Mouse (Mus musculus) embryonic facial prominence, embryonic 14.5 days (tissue): Measurements from ENCODE around the gene Hnrnpdl. TPM values are rescaled to one million over a fixed set of nuclear protein-coding genes. Genes with fewer than 3 reads are reported as not detected.
A peak's percentile ranks its signal among the peaks of the same experiment; 100 is the strongest.

Experiments
- ATAC-seq: fragments of 200-750 bp; cut with Nextera tagmentation; 2 replicates; pipeline ENCODE4 v1.8.0; 2017; ENCODE audit warnings: low read depth, moderate number of reproducible peaks, moderate TSS enrichment
- DNase-seq: peaks from one replicate; pipeline ENCODE4 v3.0.0-alpha.2; 2015; ENCODE audit warnings: low spot score
- H3K27ac ChIP-seq: fragments of 300-500 bp; sonication (generic); replicated peaks from 2 replicates; pipeline ENCODE4 v1.5.1; 2014; ENCODE audit warnings: low read depth, mild to moderate bottlenecking, low read length, moderate library complexity
- H3K27me3 ChIP-seq: fragments of 300-500 bp; sonication (generic); replicated peaks from 2 replicates; pipeline ENCODE4 v1.6.1; 2014; ENCODE audit warnings: low read length; ENCODE audit not compliant: control insufficient read depth, insufficient read depth
- H3K36me3 ChIP-seq: fragments of 300-500 bp; sonication (generic); 2 replicates; pipeline ENCODE4 v1.6.1; 2014; ENCODE audit warnings: low read length, mixed read lengths; ENCODE audit not compliant: control insufficient read depth, insufficient read depth
- H3K4me1 ChIP-seq: fragments of 300-500 bp; sonication (generic); 2 replicates; pipeline ENCODE4 v1.6.1; 2014; ENCODE audit warnings: antibody characterized with exemption, low read length; ENCODE audit not compliant: control insufficient read depth, insufficient read depth
- H3K4me2 ChIP-seq: fragments of 300-500 bp; sonication (generic); 2 replicates; pipeline ENCODE4 v1.6.1; 2014; ENCODE audit warnings: low read depth, mild to moderate bottlenecking, low read length, moderate library complexity, mixed read lengths
- H3K4me3 ChIP-seq: fragments of 300-500 bp; sonication (generic); 2 replicates; pipeline ENCODE4 v1.5.1; 2014; ENCODE audit warnings: low read depth, mild to moderate bottlenecking, low read length
- H3K9ac ChIP-seq: fragments of 300-500 bp; sonication (generic); 2 replicates; pipeline ENCODE4 v1.6.1; 2014; ENCODE audit warnings: low read depth, mild to moderate bottlenecking, low read length, moderate library complexity, mixed read lengths
- H3K9me3 ChIP-seq: fragments of 300-500 bp; sonication (generic); 2 replicates; pipeline ENCODE4 v1.6.1; 2016; ENCODE audit warnings: low read length; ENCODE audit not compliant: control insufficient read depth
- WGBS: fragments of 180-500 bp; shearing (Covaris S2); extraction: QIAGEN DNeasy Blood & Tissue Kit; methylation state at CpG from one replicate; pipeline ENCODE4 v1.1.7; 2014; 5-methylcytosine and 5-hydroxymethylcytosine counted together
- polyA plus RNA-seq: library from polyadenylated mRNA; unstranded; fragments of >200 nt; fragmentation: Nextera tagmentation; extraction: Ambion mirVana; gene quantifications from 2 replicates; pipeline ENCODE4 v1.2.1, GENCODE M21; 2014

Hnrnpdl gene
- polyA plus RNA-seq, result 148 and 178 TPM in 2 replicates

DNA sequence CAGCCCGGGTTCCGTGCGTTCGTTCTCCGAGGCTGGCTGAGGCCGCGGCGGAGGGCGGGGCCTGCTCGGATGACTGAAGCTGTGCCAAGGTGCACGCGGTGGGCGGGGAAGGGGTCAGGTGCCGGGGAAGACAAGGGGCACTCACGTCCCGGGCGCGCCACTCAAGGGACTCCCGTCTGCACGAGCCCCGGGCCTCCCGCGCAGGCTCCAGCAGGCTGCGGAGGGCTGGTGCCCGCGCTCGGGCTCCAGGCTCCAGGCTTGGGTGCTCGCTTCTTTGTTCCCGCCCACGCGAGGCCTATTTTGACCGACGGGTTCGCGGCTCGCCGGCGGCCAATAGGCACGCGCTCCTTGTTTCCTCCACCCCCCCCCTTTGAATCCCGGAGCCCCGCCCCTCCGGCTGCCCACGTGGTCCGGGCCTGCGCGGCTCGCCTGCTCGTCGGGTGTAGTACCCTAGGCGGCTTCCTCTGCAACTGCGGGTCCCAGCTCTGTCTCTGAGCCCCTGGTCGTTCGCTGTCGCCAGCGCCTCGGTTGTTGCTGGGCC lies at the start of gene Hnrnpdl, which contains the start of gene Enoph1:
Hnrnpdl (minus strand) TSS at position 63 of the 541 bp plus-strand sequence.
Enoph1 (plus strand) TSS at position 384 of the 541 bp plus-strand sequence.
- H3K4me3 ChIP-seq, result peak within 1 kb of the TSS; percentile 99
- ATAC-seq (peak; percentile 88), DNase-seq (peak; percentile 98)
- peak within 1 kb of the TSS; percentile 99 for H3K27ac ChIP-seq
- H3K36me3 ChIP-seq, result peaks cover 28% of the 10 kb centered on the region
- peaks cover 14% of the 10 kb centered on the region; the same call in 1 of the 2 replicates for H3K4me1 ChIP-seq
- peak within 1 kb of the TSS; percentile 97 for H3K4me2 ChIP-seq
- H3K9me3 ChIP-seq, result no peaks in the 10 kb centered on the region
- H3K27me3 ChIP-seq, result no peaks in the 10 kb centered on the region
- peak within 1 kb of the TSS; percentile 99 for H3K9ac ChIP-seq
- 0% methylated on average over 29 of the region's 57 CpGs for WGBS

DNA sequence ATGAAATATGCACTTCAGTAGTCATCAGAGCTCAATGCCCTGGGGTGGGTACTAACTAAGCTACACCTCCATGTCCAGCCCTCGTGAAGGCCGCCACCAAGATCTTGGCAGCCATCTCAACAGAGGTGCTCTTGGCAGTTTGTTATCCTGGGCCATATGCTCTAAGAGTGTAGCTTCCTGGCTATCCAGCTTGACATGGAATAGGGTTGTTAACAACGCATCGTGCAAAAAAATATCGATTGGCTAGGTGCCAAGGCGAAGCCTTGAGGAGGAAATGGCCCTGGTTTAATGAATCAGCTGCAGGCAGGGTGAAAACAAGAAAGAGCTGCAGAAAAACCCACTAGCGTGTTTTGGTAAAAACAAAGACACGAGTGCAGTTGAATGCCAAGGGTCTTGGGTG lies 45.6 kb upstream of the Hnrnpdl start:
- peaks cover 8% of the 10 kb centered on the region; the same call in 1 of the 2 replicates for H3K4me1 ChIP-seq
- no peak overlapping the region for H3K4me3 ChIP-seq
- no peaks in the 10 kb centered on the region for H3K27me3 ChIP-seq
- H3K9ac ChIP-seq, result no peak overlapping the region
- H3K9me3 ChIP-seq, result no peaks in the 10 kb centered on the region
- peak; percentile 34; the same call in 1 of the 2 replicates for ATAC-seq
- 52% methylated on average over 8 of the region's 8 CpGs for WGBS
- no peak overlapping the region for H3K4me2 ChIP-seq
- no peak for DNase-seq
- H3K27ac ChIP-seq, result no peak overlapping the region
- H3K36me3 ChIP-seq, result no peaks in the 10 kb centered on the region

DNA sequence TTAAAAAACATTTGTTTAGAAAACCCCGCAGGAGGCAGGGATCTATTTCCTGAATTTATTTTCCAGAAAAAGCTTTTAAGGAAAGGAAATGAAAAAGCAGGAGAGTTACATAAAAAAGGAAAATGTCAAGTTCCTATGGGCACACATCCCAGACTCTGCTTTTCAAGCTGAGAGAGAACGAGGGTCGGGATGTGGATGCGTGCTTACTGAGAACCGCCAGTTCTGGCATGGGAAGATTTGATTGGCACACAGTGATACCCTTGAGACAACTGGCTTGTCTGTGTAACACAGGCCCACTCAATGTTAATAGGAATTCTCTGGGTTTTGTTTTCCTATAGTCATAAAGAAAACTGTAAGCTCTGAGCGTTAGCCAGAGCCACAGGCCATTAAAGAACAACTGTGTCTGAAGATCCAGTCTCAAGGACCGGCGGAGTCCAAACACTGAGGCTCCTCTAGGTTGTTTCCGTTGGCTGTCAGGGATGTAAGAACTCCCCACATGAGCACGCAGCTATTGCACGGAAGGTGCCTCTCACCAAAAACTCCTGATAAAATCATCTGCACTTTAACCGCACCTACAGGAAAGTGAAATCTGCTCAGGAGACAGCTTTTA lies 44.6 kb upstream of the Hnrnpdl start:
- 47% methylated on average over 12 of the region's 12 CpGs for WGBS
- ATAC-seq (peak; percentile 53; the same call in 1 of the 2 replicates), DNase-seq (peak; percentile 79)
- peaks cover 9% of the 10 kb centered on the region for H3K4me1 ChIP-seq
- no peak overlapping the region; the same call in 1 of the 2 replicates for H3K4me2 ChIP-seq
- H3K9me3 ChIP-seq, result no peaks in the 10 kb centered on the region
- H3K27ac ChIP-seq, result no peak overlapping the region
- no peaks in the 10 kb centered on the region for H3K36me3 ChIP-seq
- no peaks in the 10 kb centered on the region for H3K27me3 ChIP-seq
- H3K4me3 ChIP-seq, result no peak overlapping the region
- no peak overlapping the region for H3K9ac ChIP-seq

DNA sequence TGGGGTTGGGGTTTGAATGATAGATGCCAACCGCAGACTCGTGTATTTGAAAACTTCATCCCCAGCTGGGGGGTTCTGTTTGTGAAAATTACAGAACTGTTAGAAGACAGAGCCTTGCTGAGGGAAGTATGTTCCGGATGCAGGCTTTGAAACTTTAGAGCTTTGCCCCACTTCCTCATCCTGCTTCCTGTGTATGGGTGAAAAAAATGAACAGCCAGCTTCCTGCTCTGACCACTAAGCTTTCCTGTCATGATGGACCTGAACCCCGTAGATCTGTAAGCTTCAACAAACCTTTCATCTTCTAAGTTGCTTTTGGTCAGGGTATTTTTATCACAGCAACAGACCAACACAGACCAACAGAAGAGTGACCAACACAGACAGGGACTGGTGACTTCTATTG lies 42.5 kb upstream of the Hnrnpdl start:
- H3K4me3 ChIP-seq, result no peak overlapping the region
- no peaks in the 10 kb centered on the region for H3K9me3 ChIP-seq
- no peaks in the 10 kb centered on the region for H3K27me3 ChIP-seq
- peaks cover 16% of the 10 kb centered on the region for H3K4me1 ChIP-seq
- H3K27ac ChIP-seq, result no peak overlapping the region
- H3K9ac ChIP-seq, result no peak overlapping the region
- no peak for DNase-seq
- ATAC-seq, result no peak
- no peak overlapping the region for H3K4me2 ChIP-seq
- 74% methylated on average over 4 of the region's 4 CpGs for WGBS
- H3K36me3 ChIP-seq, result no peaks in the 10 kb centered on the region

DNA sequence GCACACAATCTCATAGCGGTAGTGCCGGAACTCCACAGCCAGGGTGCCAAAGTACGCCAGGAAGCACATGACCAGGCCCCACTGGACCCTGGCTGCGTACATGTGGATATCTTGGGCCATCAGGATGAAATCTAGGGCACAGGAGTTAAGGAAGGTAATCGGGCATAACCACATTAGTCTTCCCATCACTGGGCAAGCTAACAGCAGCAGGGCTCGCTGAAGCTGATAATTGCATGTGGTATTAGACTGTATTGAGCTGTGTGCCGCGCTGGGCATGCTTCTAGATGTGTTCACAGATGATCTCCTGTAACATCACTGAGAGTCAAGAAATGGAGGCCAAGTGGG lies 40.4 kb upstream of the Hnrnpdl start:
- H3K4me2 ChIP-seq, result peak overlapping the region; percentile 54; the same call in 1 of the 2 replicates
- WGBS, result 74% methylated on average over 8 of the region's 8 CpGs
- H3K9me3 ChIP-seq, result no peaks in the 10 kb centered on the region
- DNase-seq (no peak), ATAC-seq (no peak)
- no peaks in the 10 kb centered on the region for H3K27me3 ChIP-seq
- no peak overlapping the region for H3K27ac ChIP-seq
- H3K36me3 ChIP-seq, result no peaks in the 10 kb centered on the region
- no peak overlapping the region for H3K4me3 ChIP-seq
- H3K4me1 ChIP-seq, result peaks cover 12% of the 10 kb centered on the region
- H3K9ac ChIP-seq, result no peak overlapping the region

DNA sequence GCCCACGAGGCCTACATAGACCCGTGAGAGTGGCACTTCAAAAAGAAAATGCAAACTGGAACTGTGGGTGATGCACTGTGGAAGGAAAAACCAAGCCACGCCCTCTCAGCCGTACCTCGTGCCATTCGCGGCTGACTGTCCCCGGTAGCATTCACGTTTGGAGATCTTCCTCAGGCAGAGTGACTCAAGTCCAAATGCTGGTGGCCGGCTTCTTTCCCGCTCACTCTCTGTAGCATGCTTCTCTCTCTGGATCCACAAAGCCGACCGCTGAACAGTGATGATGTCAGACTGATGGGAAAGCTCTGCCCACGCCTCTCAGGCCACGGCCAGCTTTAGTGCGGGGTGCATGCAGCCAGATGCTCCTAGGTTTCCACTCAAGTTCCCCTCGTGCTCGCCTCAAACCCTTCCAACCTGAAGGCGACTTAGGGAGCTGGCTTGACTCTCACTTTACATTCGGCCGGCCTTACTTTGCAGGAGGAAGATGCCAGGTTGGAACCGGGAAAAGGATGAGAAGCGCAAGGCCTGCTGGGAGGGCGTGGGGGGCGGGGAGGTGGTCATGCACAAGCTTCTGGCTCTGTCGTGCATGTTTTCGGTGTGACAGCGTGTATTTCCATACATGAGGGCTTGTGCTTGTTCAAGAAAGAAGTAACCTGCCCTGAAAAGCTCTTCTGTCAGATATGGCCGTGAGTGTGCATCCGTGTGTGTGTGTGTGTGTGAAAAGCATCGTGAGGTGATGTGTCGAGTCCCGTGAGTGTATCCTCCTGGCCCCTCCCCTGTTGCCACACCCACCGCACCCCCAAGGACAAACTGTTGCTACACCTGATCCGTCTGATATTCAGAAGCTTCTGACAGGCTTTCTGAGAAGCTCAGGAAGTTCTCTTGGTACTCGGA lies 39.8 kb upstream of the Hnrnpdl start:
- Histone ChIP-seq H3K27ac (no peak overlapping the region), H3K9me3 (no peaks in the 10 kb centered on the region), H3K27me3 (no peaks in the 10 kb centered on the region), H3K4me1 (peaks cover 12% of the 10 kb centered on the region), H3K4me3 (peak overlapping the region; percentile 36), H3K4me2 (peak overlapping the region; percentile 54), H3K36me3 (no peaks in the 10 kb centered on the region), H3K9ac (peak overlapping the region; percentile 43; the same call in 1 of the 2 replicates)
- 26% methylated on average over 36 of the region's 36 CpGs for WGBS
- DNase-seq (no peak), ATAC-seq (peak; percentile 34; the same call in 1 of the 2 replicates)

DNA sequence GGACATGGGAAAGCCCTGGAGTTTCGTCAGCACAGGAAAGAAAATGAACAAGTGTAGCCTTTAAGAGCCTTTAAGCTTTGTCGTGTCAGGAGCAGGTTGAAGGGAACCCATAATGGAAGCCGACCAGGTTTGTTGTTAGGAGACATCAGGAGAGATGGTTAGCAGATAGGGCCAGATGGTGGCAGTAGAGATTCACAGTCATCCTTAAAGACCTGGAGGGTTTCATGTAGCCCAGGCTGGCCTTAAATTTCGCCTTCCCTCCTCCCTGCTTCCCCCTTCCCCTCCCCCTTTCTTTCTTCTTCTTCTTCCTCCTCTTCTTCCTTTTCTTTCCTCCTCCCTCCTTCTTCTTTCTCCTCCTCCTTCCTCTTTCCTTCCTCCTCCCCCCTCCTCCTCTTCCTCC lies 35.1 kb upstream of the Hnrnpdl start:
- Histone ChIP-seq H3K9me3 (no peaks in the 10 kb centered on the region), H3K27ac (no peak overlapping the region), H3K4me3 (no peak overlapping the region), H3K27me3 (no peaks in the 10 kb centered on the region), H3K9ac (no peak overlapping the region), H3K4me2 (no peak overlapping the region), H3K4me1 (peaks cover 8% of the 10 kb centered on the region), H3K36me3 (peaks cover 15% of the 10 kb centered on the region)
- WGBS, result 53% methylated on average over 4 of the region's 4 CpGs
- DNase-seq (no peak), ATAC-seq (no peak)

DNA sequence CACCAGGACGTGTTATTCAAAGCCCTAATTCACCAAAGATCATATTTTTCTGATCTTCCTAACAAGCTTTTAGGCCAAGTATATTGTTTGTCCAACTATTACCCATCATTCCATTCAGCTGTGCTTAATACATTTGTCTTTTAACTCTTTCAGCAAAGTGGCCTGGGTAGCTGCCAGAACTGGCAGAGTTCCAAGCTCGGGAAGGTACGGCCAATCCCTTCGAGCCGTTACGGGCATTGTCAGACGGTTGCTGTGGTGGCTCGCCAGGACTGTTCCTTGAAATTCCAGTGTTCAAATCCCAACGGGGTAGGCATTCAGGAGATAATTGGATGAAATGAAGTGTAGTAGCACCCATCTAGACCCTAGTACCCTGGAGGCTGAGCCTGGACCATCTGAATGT lies 33.1 kb upstream of the Hnrnpdl start:
- no peak overlapping the region for H3K4me3 ChIP-seq
- no peaks in the 10 kb centered on the region for H3K27me3 ChIP-seq
- no peak overlapping the region for H3K4me2 ChIP-seq
- 72% methylated on average over 9 of the region's 9 CpGs for WGBS
- H3K36me3 ChIP-seq, result peaks cover 27% of the 10 kb centered on the region
- no peaks in the 10 kb centered on the region for H3K9me3 ChIP-seq
- DNase-seq (no peak), ATAC-seq (no peak)
- H3K27ac ChIP-seq, result no peak overlapping the region
- H3K9ac ChIP-seq, result no peak overlapping the region
- no peaks in the 10 kb centered on the region for H3K4me1 ChIP-seq
